Comparison of ENCODE assay signal across 8 mouse cellular contexts in the genomic region with DNA sequence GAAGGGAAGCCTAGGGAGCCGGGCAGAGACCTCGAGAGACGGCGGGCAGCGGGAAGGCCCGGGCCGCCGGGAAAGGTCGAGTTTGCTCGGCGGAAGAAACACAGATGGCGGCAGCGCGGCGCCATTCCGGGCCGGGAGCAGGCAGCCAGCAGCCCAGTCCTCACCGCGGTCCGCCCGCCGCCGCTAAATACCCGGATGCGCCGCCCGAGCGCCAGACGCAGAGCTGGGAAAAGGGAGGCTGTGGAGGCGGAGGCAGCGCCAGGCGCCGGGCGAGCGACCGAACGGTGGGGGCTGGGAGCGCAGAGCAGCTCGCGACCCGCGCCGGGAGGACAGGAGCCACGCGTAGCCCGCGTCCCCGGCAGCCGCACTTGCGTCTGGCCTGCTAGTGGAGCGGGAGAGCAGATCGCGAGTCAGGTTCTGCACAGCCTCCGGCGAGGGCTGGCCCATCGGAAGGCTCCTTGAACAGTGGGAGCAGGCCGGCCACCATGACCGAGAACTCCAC. TPM values are rescaled to one million over a fixed set of nuclear protein-coding genes. Genes with fewer than 3 reads are reported as not detected.
DNase-seq lines count a peak whose midpoint lies in the region; ATAC-seq and TF ChIP-seq lines count a peak whose summit lies in the region.

A gene (plus strand): TSS at position 214 of the 502 bp plus-strand sequence.

- H3K9ac ChIP-seq in lung, embryonic 16.5 days (ENCODE audit: low read length), result peak within 1 kb of the TSS; percentile 100

- TF ChIP-seq CTCF in thymus, adult 2 months (IDR thresholded peaks at IDR 0.05; ENCODE audit: borderline replicate concordance, control insufficient read depth, extremely low read depth, insufficient read depth, low read length, poor library complexity), result no peak

- peak; percentile 86 for ATAC-seq in lung, embryonic 16.5 days (ENCODE audit: low read depth)

- H3K36me3 ChIP-seq in hindbrain, embryonic 10.5 days, result no peaks in the 10 kb centered on the region
- no peaks in the 10 kb centered on the region for H3K36me3 ChIP-seq in lung, embryonic 16.5 days (ENCODE audit: control insufficient read depth, insufficient read depth, low read length)
- H3K36me3 ChIP-seq in thymus, adult 2 months (ENCODE audit: control insufficient read depth, insufficient read depth, low read length), result no peaks in the 10 kb centered on the region

- H3K4me2 ChIP-seq in lung, embryonic 16.5 days (ENCODE audit: low read depth, low read length), result peak within 1 kb of the TSS; percentile 99

- peak; percentile 38; the same call in 1 of the 2 replicates for TF ChIP-seq POLR2A in thymus, adult 2 months (IDR thresholded peaks at IDR 0.05; ENCODE audit: control insufficient read depth, extremely low read depth, insufficient read depth, low read length, poor library complexity)

- H3K27me3 ChIP-seq in hindbrain, embryonic 10.5 days (ENCODE audit: insufficient read depth, poor library complexity, severe bottlenecking), result peaks cover 30% of the 10 kb centered on the region
- no peaks in the 10 kb centered on the region for H3K27me3 ChIP-seq in lung, embryonic 16.5 days (ENCODE audit: control insufficient read depth, insufficient read depth, low read depth, low read length)
- no peaks in the 10 kb centered on the region; the same call in 1 of the 2 replicates for H3K27me3 ChIP-seq in thymus, adult 2 months (ENCODE audit: control insufficient read depth, insufficient read depth, low read length)

- peak within 1 kb of the TSS; percentile 100 for H3K27ac ChIP-seq in hindbrain, embryonic 10.5 days
- peak within 1 kb of the TSS; percentile 95 for H3K27ac ChIP-seq in lung, embryonic 16.5 days (ENCODE audit: low read length)
- no peak within 1 kb of the TSS for H3K27ac ChIP-seq in thymus, adult 2 months (ENCODE audit: control insufficient read depth, insufficient read depth, low read length)

- no peaks in the 10 kb centered on the region for H3K9me3 ChIP-seq in hindbrain, embryonic 10.5 days
- no peaks in the 10 kb centered on the region for H3K9me3 ChIP-seq in lung, embryonic 16.5 days (ENCODE audit: control insufficient read depth, low read length)

- DNase-seq in MN1 (ENCODE audit: low spot score), result peak; percentile 97
- DNase-seq in cerebellum, adult 8-10 months, result peak; percentile 95
- peak; percentile 79 to 95 for DNase-seq in frontal cortex, adult 2 months (ENCODE audit: extremely low spot score in 1 of 2, low spot score in 1 of 2)
- DNase-seq in hindbrain, embryonic 10.5 days (ENCODE audit: low spot score), result peak; percentile 96
- peak; percentile 93 for DNase-seq in layer of hippocampus, adult 9-11 months
- DNase-seq in ovary, adult 18-20 months (ENCODE audit: low spot score), result peak; percentile 88
- DNase-seq in thymus, adult 2 months, result peak; percentile 70

- WGBS in hindbrain, embryonic 10.5 days, result under 1% methylated on average over 58 of the region's 58 CpGs
- 0% methylated on average over 58 of the region's 58 CpGs for WGBS in lung, embryonic 16.5 days
- WGBS in thymus, adult 2 months, result under 1% methylated on average over 58 of the region's 58 CpGs

- H3K4me3 ChIP-seq in hindbrain, embryonic 10.5 days, result peak within 1 kb of the TSS; percentile 74
- peak within 1 kb of the TSS; percentile 83 for H3K4me3 ChIP-seq in lung, embryonic 16.5 days (ENCODE audit: low read length)
- peak within 1 kb of the TSS; percentile 57 for H3K4me3 ChIP-seq in thymus, adult 2 months (ENCODE audit: control insufficient read depth, insufficient read depth, low read length)

- peaks cover 68% of the 10 kb centered on the region for H3K4me1 ChIP-seq in hindbrain, embryonic 10.5 days (replicated peaks)
- peaks cover 30% of the 10 kb centered on the region for H3K4me1 ChIP-seq in lung, embryonic 16.5 days (replicated peaks; ENCODE audit: control insufficient read depth, insufficient read depth, low read length)
- peaks cover 29% of the 10 kb centered on the region for H3K4me1 ChIP-seq in thymus, adult 2 months (replicated peaks; ENCODE audit: control insufficient read depth, insufficient read depth, low read length)

RNA-seq across cellular contexts. Expression of the gene that starts here (rescaled TPM):
- polyA plus RNA-seq in frontal cortex, adult 2 months (2012; rRNA removed), result 109 and 112 TPM in 2 replicates
- polyA plus RNA-seq in hindbrain, embryonic 10.5 days (2016; fragmentation: Nextera tagmentation; extraction: Ambion mirVana), result 447 and 561 TPM in 2 replicates
- polyA plus RNA-seq in lung, embryonic 16.5 days (2015; fragmentation: Nextera tagmentation; extraction: Ambion mirVana), result 516 and 576 TPM in 2 replicates
- 35.7 and 52.0 TPM in 2 replicates for polyA plus RNA-seq in thymus, adult 2 months (2012; rRNA removed)
